Mouse (Mus musculus) cerebral cortex, adult 2 months (tissue): ENCODE measurements around the gene Ttc7.

Experiments used
- WGBS: fragments of 180-500 bp; shearing (Covaris S2); methylation state at CpG from one replicate; pipeline ENCODE4 v1.1.7; 2018; 5-methylcytosine and 5-hydroxymethylcytosine counted together

Gene Ttc7

GRCm38 (mm10) chr17:87314530-87314946 lies 31.9 kb downstream of the Ttc7 start:
- WGBS, result 55% methylated on average over 5 of the region's 5 CpGs

- 7% methylated on average over 9 of the region's 9 CpGs for WGBS
These were observed 32.4 kb downstream of the Ttc7 start for GRCm38 (mm10) chr17:87315021-87315531.

- WGBS, result 68% methylated on average over 23 of the region's 23 CpGs
These were observed 33.4 kb downstream of the Ttc7 start for GRCm38 (mm10) chr17:87315891-87316763.

- 38% methylated on average over 6 of the region's 6 CpGs for WGBS
These were observed 34.6 kb downstream of the Ttc7 start for GRCm38 (mm10) chr17:87317271-87317670.

- WGBS, result 61% methylated on average over 9 of the region's 9 CpGs
These were observed 35.3 kb downstream of the Ttc7 start for GRCm38 (mm10) chr17:87317947-87318346.

- WGBS, result 97% methylated on average over 1 of the region's 1 CpGs
These were observed 39.0 kb downstream of the Ttc7 start for GRCm38 (mm10) chr17:87321673-87322072.

GRCm38 (mm10) chr17:87323215-87323614 lies 40.5 kb downstream of the Ttc7 start:
- 63% methylated on average over 9 of the region's 9 CpGs for WGBS

GRCm38 (mm10) chr17:87325501-87325900 lies 42.8 kb downstream of the Ttc7 start:
- 50% methylated on average over 15 of the region's 15 CpGs for WGBS

- 29% methylated on average over 6 of the region's 6 CpGs for WGBS
These were observed 44.3 kb downstream of the Ttc7 start for GRCm38 (mm10) chr17:87326987-87327386.

- 39% methylated on average over 8 of the region's 8 CpGs for WGBS
These were observed 45.0 kb downstream of the Ttc7 start for GRCm38 (mm10) chr17:87327645-87328044.

- 24% methylated on average over 9 of the region's 9 CpGs for WGBS
These were observed 45.6 kb downstream of the Ttc7 start for GRCm38 (mm10) chr17:87328177-87328768.

GRCm38 (mm10) chr17:87329144-87329700 lies 46.5 kb downstream of the Ttc7 start:
- 87% methylated on average over 18 of the region's 18 CpGs for WGBS

- 24% methylated on average over 22 of the region's 22 CpGs for WGBS
These were observed 47.7 kb downstream of the Ttc7 start for GRCm38 (mm10) chr17:87330250-87330920.

- 2% methylated on average over 11 of the region's 11 CpGs for WGBS
These were observed 48.2 kb downstream of the Ttc7 start for GRCm38 (mm10) chr17:87330921-87331291.

GRCm38 (mm10) chr17:87331336-87332141 lies 48.9 kb downstream of the Ttc7 start:
- WGBS, result 27% methylated on average over 11 of the region's 11 CpGs

- 27% methylated on average over 9 of the region's 9 CpGs for WGBS
These were observed 49.6 kb downstream of the Ttc7 start for GRCm38 (mm10) chr17:87332142-87332815.

GRCm38 (mm10) chr17:87332887-87333286 lies 50.2 kb downstream of the Ttc7 start:
- WGBS, result 47% methylated on average over 6 of the region's 6 CpGs

GRCm38 (mm10) chr17:87334162-87334561 lies 51.5 kb downstream of the Ttc7 start:
- 95% methylated on average over 12 of the region's 12 CpGs for WGBS

- 43% methylated on average over 14 of the region's 14 CpGs for WGBS
These were observed 52.5 kb downstream of the Ttc7 start for GRCm38 (mm10) chr17:87335152-87335551.

GRCm38 (mm10) chr17:87335727-87336126 lies 53.0 kb downstream of the Ttc7 start:
- 69% methylated on average over 2 of the region's 2 CpGs for WGBS

- 34% methylated on average over 12 of the region's 12 CpGs for WGBS
These were observed 54.2 kb downstream of the Ttc7 start for GRCm38 (mm10) chr17:87336910-87337309.
